Mouse (Mus musculus): Measurements from ENCODE around the gene Hfe2. TPM values are rescaled to one million over a fixed set of nuclear protein-coding genes. Genes with fewer than 3 reads are reported as not detected.

Hfe2 gene
- polyA plus RNA-seq, 1 experiment from 2014 or later: 1.3 TPM

GRCm38 (mm10) chr3:96551203-96551602, 26.2 kb downstream of the Hfe2 start:
- peaks cover 27% of the 10 kb centered on the region for H3K4me1 ChIP-seq (replicated peaks)
- no peak overlapping the region for H3K4me2 ChIP-seq
- H3K9ac ChIP-seq: no peak overlapping the region
- 16% methylated on average over 8 of the region's 8 CpGs for WGBS (ENCODE audit: insufficient replicate concordance)
- H3K36me3 ChIP-seq: no peaks in the 10 kb centered on the region
- ATAC-seq (ENCODE audit: low read depth): no peak
- no peak overlapping the region for H3K27ac ChIP-seq
- H3K27me3 ChIP-seq: no peaks in the 10 kb centered on the region
- DNase-seq: no peak
- H3K9me3 ChIP-seq (replicated peaks): no peaks in the 10 kb centered on the region
- H3K4me3 ChIP-seq (replicated peaks): no peak overlapping the region

GRCm38 (mm10) chr3:96551890-96552289, 26.9 kb downstream of the Hfe2 start:
- H3K4me1 ChIP-seq (replicated peaks): peaks cover 34% of the 10 kb centered on the region
- H3K9me3 ChIP-seq (replicated peaks): no peaks in the 10 kb centered on the region
- H3K36me3 ChIP-seq: no peaks in the 10 kb centered on the region
- H3K9ac ChIP-seq: no peak overlapping the region
- H3K27me3 ChIP-seq: no peaks in the 10 kb centered on the region
- H3K4me3 ChIP-seq (replicated peaks): no peak overlapping the region
- H3K27ac ChIP-seq: no peak overlapping the region
- DNase-seq (no peak), ATAC-seq (ENCODE audit: low read depth) (no peak)
- H3K4me2 ChIP-seq: no peak overlapping the region
- 52% methylated on average over 7 of the region's 7 CpGs for WGBS (ENCODE audit: insufficient replicate concordance)

- Histone ChIP-seq H3K27me3 (no peaks in the 10 kb centered on the region), H3K4me2 (no peak overlapping the region), H3K9ac (no peak overlapping the region), H3K27ac (no peak overlapping the region), H3K4me3 (replicated peaks) (no peak overlapping the region), H3K36me3 (no peaks in the 10 kb centered on the region), H3K4me1 (replicated peaks) (peaks cover 32% of the 10 kb centered on the region), H3K9me3 (replicated peaks) (no peaks in the 10 kb centered on the region)
- ATAC-seq (ENCODE audit: low read depth) (no peak), DNase-seq (no peak)
- 56% methylated on average over 6 of the region's 6 CpGs for WGBS (ENCODE audit: insufficient replicate concordance)
Observed at GRCm38 (mm10) chr3:96553601-96554000, 28.6 kb downstream of the Hfe2 start.

GRCm38 (mm10) chr3:96554251-96554650, 29.3 kb downstream of the Hfe2 start:
- Histone ChIP-seq H3K27ac (no peak overlapping the region), H3K36me3 (peaks cover 1% of the 10 kb centered on the region; the same call in 1 of the 2 replicates), H3K9me3 (replicated peaks) (no peaks in the 10 kb centered on the region), H3K4me2 (no peak overlapping the region), H3K27me3 (no peaks in the 10 kb centered on the region), H3K4me3 (replicated peaks) (no peak overlapping the region), H3K4me1 (replicated peaks) (peaks cover 38% of the 10 kb centered on the region), H3K9ac (no peak overlapping the region)
- ATAC-seq (ENCODE audit: low read depth): no peak
- DNase-seq: no peak
- 72% methylated on average over 6 of the region's 6 CpGs for WGBS (ENCODE audit: insufficient replicate concordance)

- 77% methylated on average over 12 of the region's 12 CpGs for WGBS (ENCODE audit: insufficient replicate concordance)
- Histone ChIP-seq H3K4me3 (replicated peaks) (no peak overlapping the region), H3K36me3 (peaks cover 10% of the 10 kb centered on the region), H3K9ac (no peak overlapping the region), H3K27me3 (no peaks in the 10 kb centered on the region), H3K4me2 (no peak overlapping the region), H3K4me1 (replicated peaks) (peaks cover 46% of the 10 kb centered on the region), H3K9me3 (replicated peaks) (no peaks in the 10 kb centered on the region), H3K27ac (peak overlapping the region; percentile 54; the same call in 1 of the 2 replicates)
- ATAC-seq (ENCODE audit: low read depth) (no peak), DNase-seq (no peak)
Observed at GRCm38 (mm10) chr3:96555041-96555596, 30.1 kb downstream of the Hfe2 start.

- peak overlapping the region; percentile 86 for H3K4me2 ChIP-seq
- 61% methylated on average over 15 of the region's 15 CpGs for WGBS (ENCODE audit: insufficient replicate concordance)
- peak overlapping the region; percentile 74 for H3K4me3 ChIP-seq (replicated peaks)
- no peaks in the 10 kb centered on the region for H3K27me3 ChIP-seq
- H3K9me3 ChIP-seq (replicated peaks): no peaks in the 10 kb centered on the region
- 0 out of 2 replicates have a peak overlapping the region, but pooled peaks have one; percentile 34 for H3K27ac ChIP-seq
- H3K4me1 ChIP-seq (replicated peaks): peaks cover 56% of the 10 kb centered on the region
- ATAC-seq (ENCODE audit: low read depth): no peak
- no peak for DNase-seq
- peaks cover 20% of the 10 kb centered on the region for H3K36me3 ChIP-seq
- H3K9ac ChIP-seq: peak overlapping the region; percentile 79
Observed at GRCm38 (mm10) chr3:96555999-96556614, 31.1 kb downstream of the Hfe2 start.

- Histone ChIP-seq H3K36me3 (peaks cover 24% of the 10 kb centered on the region), H3K27ac (peak overlapping the region; percentile 91), H3K4me3 (replicated peaks) (peak overlapping the region; percentile 74), H3K4me2 (peak overlapping the region; percentile 86), H3K9me3 (replicated peaks) (no peaks in the 10 kb centered on the region), H3K4me1 (replicated peaks) (peaks cover 60% of the 10 kb centered on the region), H3K9ac (peak overlapping the region; percentile 79), H3K27me3 (no peaks in the 10 kb centered on the region)
- ATAC-seq (ENCODE audit: low read depth) (no peak), DNase-seq (no peak)
- under 1% methylated on average over 22 of the region's 22 CpGs for WGBS (ENCODE audit: insufficient replicate concordance)
Observed at GRCm38 (mm10) chr3:96556651-96557635, 32.0 kb downstream of the Hfe2 start.

GRCm38 (mm10) chr3:96557694-96558093, 32.7 kb downstream of the Hfe2 start, which contains the start of gene Txnip:
Gene Txnip, plus strand, starts transcription at chr3:96557957.
- H3K9ac ChIP-seq: peak within 1 kb of the TSS; percentile 90
- peaks cover 24% of the 10 kb centered on the region for H3K36me3 ChIP-seq
- H3K27me3 ChIP-seq: no peaks in the 10 kb centered on the region
- peak; percentile 99 for ATAC-seq (ENCODE audit: low read depth)
- DNase-seq: peak; percentile 98
- peak within 1 kb of the TSS; percentile 91 for H3K27ac ChIP-seq
- peak within 1 kb of the TSS; percentile 74 for H3K4me3 ChIP-seq (replicated peaks)
- peak within 1 kb of the TSS; percentile 86 for H3K4me2 ChIP-seq
- H3K9me3 ChIP-seq (replicated peaks): no peaks in the 10 kb centered on the region
- under 1% methylated on average over 26 of the region's 26 CpGs for WGBS (ENCODE audit: insufficient replicate concordance)
- peaks cover 67% of the 10 kb centered on the region for H3K4me1 ChIP-seq (replicated peaks)

- H3K9me3 ChIP-seq (replicated peaks): no peaks in the 10 kb centered on the region
- H3K4me2 ChIP-seq: peak overlapping the region; percentile 86
- 0 out of 2 replicates have a peak, but pooled peaks have one; percentile 5 for ATAC-seq (ENCODE audit: low read depth)
- WGBS (ENCODE audit: insufficient replicate concordance): under 1% methylated on average over 17 of the region's 17 CpGs
- no peak for DNase-seq
- H3K4me1 ChIP-seq (replicated peaks): peaks cover 72% of the 10 kb centered on the region
- H3K27me3 ChIP-seq: no peaks in the 10 kb centered on the region
- H3K9ac ChIP-seq: peak overlapping the region; percentile 90
- H3K36me3 ChIP-seq: peaks cover 24% of the 10 kb centered on the region
- peak overlapping the region; percentile 87 for H3K27ac ChIP-seq
- peak overlapping the region; percentile 74 for H3K4me3 ChIP-seq (replicated peaks)
Observed at GRCm38 (mm10) chr3:96558159-96558558, 33.2 kb downstream of the Hfe2 start.

GRCm38 (mm10) chr3:96558668-96559196, 33.8 kb downstream of the Hfe2 start:
- Histone ChIP-seq H3K9ac (peak overlapping the region; percentile 90), H3K9me3 (replicated peaks) (no peaks in the 10 kb centered on the region), H3K4me1 (replicated peaks) (peaks cover 75% of the 10 kb centered on the region), H3K4me2 (peak overlapping the region; percentile 86), H3K36me3 (peaks cover 24% of the 10 kb centered on the region), H3K27me3 (no peaks in the 10 kb centered on the region), H3K4me3 (replicated peaks) (peak overlapping the region; percentile 74), H3K27ac (peak overlapping the region; percentile 87)
- WGBS (ENCODE audit: insufficient replicate concordance): 12% methylated on average over 10 of the region's 10 CpGs
- ATAC-seq (ENCODE audit: low read depth) (no peak), DNase-seq (no peak)

Measured in liver, embryonic 13.5 days (tissue).